Mouse (Mus musculus) olfactory bulb, adult 2 months (tissue): Measurements from ENCODE around the gene Nkx2-1. TPM values are rescaled to one million over a fixed set of nuclear protein-coding genes. Genes with fewer than 3 reads are reported as not detected.
A peak's percentile ranks its signal among the peaks of the same experiment; 100 is the strongest.

ENCODE experiments used
- H3K27ac ChIP-seq: fragments of 200-500 bp; 2 replicates; pipeline ENCODE4 v1.5.1; 2012; ENCODE audit warnings: low read depth, low read length; ENCODE audit not compliant: insufficient read depth
- H3K4me1 ChIP-seq: fragments of 200-500 bp; 2 replicates; pipeline ENCODE4 v1.6.1; 2012; ENCODE audit warnings: low read length; ENCODE audit not compliant: control insufficient read depth, insufficient read depth
- H3K4me3 ChIP-seq: fragments of 200-500 bp; 2 replicates; pipeline ENCODE4 v1.5.1; 2012; ENCODE audit warnings: mild to moderate bottlenecking, low read depth, low read length, moderate library complexity; ENCODE audit not compliant: insufficient read depth
- CTCF ChIP-seq: fragments of 200-500 bp; IDR thresholded peaks from 2 replicates; pipeline ENCODE4 v1.5.1; 2012; ENCODE audit warnings: low read depth, mild to moderate bottlenecking, low read length, moderate library complexity; ENCODE audit not compliant: insufficient read depth
- POLR2A ChIP-seq: fragments of 200-500 bp; IDR thresholded peaks from 2 replicates; pipeline ENCODE4 v1.6.1; 2012; ENCODE audit warnings: mild to moderate bottlenecking, low read depth, low read length, moderate library complexity; ENCODE audit not compliant: insufficient read depth
- WGBS: fragments of 180-500 bp; shearing (Covaris S2); methylation state at CpG from one replicate; pipeline ENCODE4 v1.1.7; 2018; 5-methylcytosine and 5-hydroxymethylcytosine counted together
- polyA plus RNA-seq: library from polyadenylated mRNA; stranded (reverse); fragments of >200 nt; gene quantifications from 2 replicates; pipeline ENCODE4 v1.2.4, GENCODE M21; 2012; ENCODE audit warnings: low replicate concordance; ENCODE audit not compliant: missing spikeins, insufficient read depth, insufficient read length

Gene Nkx2-1
- polyA plus RNA-seq = not detected in 2 replicates

DNA sequence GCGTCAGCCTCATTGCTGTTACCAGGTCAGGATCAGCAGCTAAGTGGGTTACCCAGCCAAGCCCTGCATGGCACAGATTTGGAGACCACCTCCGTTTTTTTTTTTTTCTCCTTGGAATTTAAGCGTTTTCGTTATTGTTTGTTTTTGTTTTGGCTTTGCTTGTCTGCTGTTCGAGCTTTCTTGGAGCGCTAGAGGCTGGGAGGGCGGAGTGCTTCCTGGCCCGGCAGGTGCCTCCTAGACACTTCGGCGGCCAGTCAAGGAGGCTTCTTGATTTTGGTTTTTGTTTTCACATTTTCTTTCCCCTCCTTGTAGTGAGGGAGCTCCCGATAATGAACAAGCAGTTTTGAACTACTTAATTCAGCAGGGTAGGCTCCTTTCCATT, at the start of gene Nkx2-1:
Gene Nkx2-1, minus strand, starts transcription at position 25 of the 382 bp plus-strand sequence.
- H3K4me3 ChIP-seq = no peak within 1 kb of the TSS
- WGBS = 2% methylated on average over 11 of the region's 11 CpGs
- H3K27ac ChIP-seq = no peak within 1 kb of the TSS
- TF ChIP-seq POLR2A (no peak), CTCF (no peak)
- H3K4me1 ChIP-seq = peaks cover 18% of the 10 kb centered on the region

DNA sequence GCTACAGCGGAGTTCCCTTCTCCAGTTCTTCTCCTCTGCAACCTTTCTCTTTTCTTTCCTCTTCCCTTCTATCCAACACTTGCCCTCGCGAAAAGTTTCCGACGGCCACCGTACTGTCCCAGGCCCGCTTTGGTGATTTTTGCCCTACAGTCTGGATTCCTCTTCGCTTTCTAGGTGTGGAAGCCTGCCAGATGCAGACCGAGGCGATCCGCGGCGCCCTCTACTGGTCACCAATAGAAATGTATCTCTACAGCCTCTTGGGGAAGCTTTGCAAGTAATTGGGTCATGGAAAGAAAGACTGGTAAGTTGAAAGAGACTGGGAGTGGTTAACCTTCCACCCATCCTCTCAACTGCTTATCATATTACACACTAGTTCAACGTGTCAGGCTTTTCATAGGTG, 4.4 kb upstream of the Nkx2-1 start:
- no peak overlapping the region for H3K4me3 ChIP-seq
- no peak for TF ChIP-seq POLR2A
- peak; percentile 71 for TF ChIP-seq CTCF
- peaks cover 4% of the 10 kb centered on the region for H3K4me1 ChIP-seq
- 2% methylated on average over 14 of the region's 14 CpGs for WGBS
- no peak overlapping the region for H3K27ac ChIP-seq

- WGBS = 3% methylated on average over 10 of the region's 10 CpGs
- H3K4me1 ChIP-seq = peaks cover 4% of the 10 kb centered on the region
Observed at GRCm38 (mm10) chr12:56540591-56540990, 3.9 kb upstream of the Nkx2-1 start.

DNA sequence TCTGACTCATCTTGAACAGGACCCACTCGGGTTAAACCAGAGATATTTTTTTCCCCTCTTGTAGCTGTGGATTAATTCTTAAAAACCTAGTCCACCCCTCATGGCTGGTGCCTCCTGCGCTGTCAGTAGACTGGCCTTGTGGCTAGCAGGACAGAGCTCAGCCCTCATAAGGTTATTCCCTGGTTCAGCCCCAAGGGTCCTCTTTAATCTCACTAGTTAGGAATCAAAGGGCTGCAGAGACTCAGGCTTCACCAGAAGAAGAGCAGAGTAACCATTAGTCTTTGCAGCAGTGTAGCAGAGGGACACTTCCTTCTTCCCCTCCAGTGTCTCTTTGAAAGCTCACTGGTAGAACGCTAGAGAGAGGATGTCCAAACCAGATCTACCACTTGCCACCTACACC, 1.9 kb upstream of the Nkx2-1 start:
- no peak for TF ChIP-seq CTCF
- no peak for TF ChIP-seq POLR2A
- Histone ChIP-seq H3K27ac (no peak overlapping the region), H3K4me1 (peaks cover 12% of the 10 kb centered on the region), H3K4me3 (no peak overlapping the region)
- WGBS = under 1% methylated on average over 3 of the region's 3 CpGs

More at GRCm38 (mm10) chr12:56540591-56540990, 3.9 kb upstream of the Nkx2-1 start:
- TF ChIP-seq POLR2A = no peak
- Histone ChIP-seq H3K4me3 (no peak overlapping the region), H3K27ac (no peak overlapping the region)

- Histone ChIP-seq H3K27ac (no peak overlapping the region), H3K4me1 (peaks cover 15% of the 10 kb centered on the region), H3K4me3 (no peak overlapping the region)
- WGBS = 2% methylated on average over 6 of the region's 6 CpGs
- TF ChIP-seq POLR2A (no peak), CTCF (no peak)
Observed at GRCm38 (mm10) chr12:56537931-56538330, 1.2 kb upstream of the Nkx2-1 start.

GRCm38 (mm10) chr12:56537342-56537741, 634 bp upstream of the Nkx2-1 start:
- peaks cover 18% of the 10 kb centered on the region for H3K4me1 ChIP-seq
- H3K27ac ChIP-seq = no peak overlapping the region
- H3K4me3 ChIP-seq = no peak overlapping the region
- TF ChIP-seq POLR2A = no peak
- TF ChIP-seq CTCF = no peak
- 1% methylated on average over 19 of the region's 19 CpGs for WGBS

DNA sequence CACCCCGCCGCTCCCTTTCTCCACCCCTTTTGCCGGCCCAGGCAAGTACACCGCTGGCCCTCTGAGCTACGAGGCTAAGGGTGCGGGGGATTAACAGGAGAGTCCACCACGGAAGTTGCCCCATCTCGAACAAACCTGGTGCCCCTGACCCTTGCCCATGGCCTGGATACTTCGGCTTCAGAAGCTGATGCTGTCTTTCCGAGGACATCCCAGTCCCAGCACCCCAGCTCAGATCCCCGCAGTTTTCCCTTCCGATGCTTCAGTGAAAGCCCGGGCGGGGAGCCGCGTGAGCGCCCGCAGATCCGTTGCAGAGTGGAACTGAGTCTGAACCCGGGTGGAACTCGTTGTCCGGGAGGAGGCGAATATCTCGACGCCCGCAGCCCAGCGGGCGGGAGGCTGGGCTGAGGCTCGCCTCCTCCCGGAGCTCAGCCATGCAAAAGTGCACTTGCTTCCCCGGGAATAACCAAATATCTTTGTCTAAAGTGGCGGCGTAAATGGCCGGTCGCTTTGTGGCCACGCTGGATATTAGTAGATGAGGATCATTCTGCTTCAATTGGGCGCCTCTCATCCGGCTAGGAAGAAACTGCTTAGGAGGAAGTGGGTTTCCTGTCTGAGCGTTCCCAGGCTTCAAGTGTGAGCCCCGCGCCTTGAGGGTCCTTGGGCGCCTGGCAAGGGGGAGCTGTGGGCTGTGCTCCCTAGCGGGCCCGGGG, 379 bp downstream of the Nkx2-1 start:
- H3K4me3 ChIP-seq = no peak overlapping the region
- TF ChIP-seq CTCF (no peak), POLR2A (no peak)
- H3K27ac ChIP-seq = no peak overlapping the region
- 2% methylated on average over 44 of the region's 44 CpGs for WGBS
- peaks cover 18% of the 10 kb centered on the region for H3K4me1 ChIP-seq

- H3K4me3 ChIP-seq = no peak overlapping the region
- 1% methylated on average over 36 of the region's 36 CpGs for WGBS
- TF ChIP-seq POLR2A (no peak), CTCF (no peak)
- no peak overlapping the region for H3K27ac ChIP-seq
- peaks cover 18% of the 10 kb centered on the region for H3K4me1 ChIP-seq
Observed at GRCm38 (mm10) chr12:56535411-56536173, 1.1 kb downstream of the Nkx2-1 start.

DNA sequence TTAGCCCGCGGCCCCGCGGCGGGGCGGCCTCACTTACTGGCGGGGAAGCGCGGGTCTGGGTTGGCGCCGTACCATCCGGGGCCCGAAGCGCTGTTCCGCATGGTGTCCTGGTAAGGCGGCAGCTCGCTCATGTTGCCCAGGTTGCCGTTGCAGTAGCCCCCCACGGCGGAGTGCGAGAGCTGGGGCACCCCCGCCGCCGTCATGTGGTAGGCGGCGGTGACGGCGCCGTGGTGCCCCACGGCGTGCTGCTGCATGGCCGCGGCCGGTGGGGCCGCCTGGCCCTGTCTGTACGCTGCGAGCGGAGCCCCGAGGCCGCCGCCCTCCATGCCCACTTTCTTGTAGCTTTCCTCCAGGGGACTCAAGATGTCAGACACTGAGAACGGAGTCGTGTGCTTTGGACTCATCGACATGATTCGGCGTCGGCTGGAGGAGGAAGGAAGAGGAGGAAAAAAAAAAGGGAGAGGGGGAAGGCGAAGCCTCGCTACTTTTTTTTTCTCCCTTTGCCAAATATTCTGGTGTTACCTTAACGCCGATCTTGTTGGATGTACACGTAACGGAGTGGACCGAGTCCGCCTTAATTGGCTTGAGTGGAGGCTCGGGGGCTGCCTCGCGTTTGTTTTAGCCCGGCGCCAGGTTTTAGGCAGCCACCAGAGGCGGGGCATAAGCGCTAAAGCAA, 1.9 kb downstream of the Nkx2-1 start:
- peaks cover 18% of the 10 kb centered on the region for H3K4me1 ChIP-seq
- no peak for TF ChIP-seq CTCF
- TF ChIP-seq POLR2A = no peak
- no peak overlapping the region for H3K4me3 ChIP-seq
- WGBS = 2% methylated on average over 62 of the region's 62 CpGs
- no peak overlapping the region for H3K27ac ChIP-seq
